Mouse (Mus musculus): ENCODE data around the gene G3bp2. TPM values are rescaled to one million over a fixed set of nuclear protein-coding genes. Genes with fewer than 3 reads are reported as not detected.

G3bp2 gene
- polyA plus RNA-seq, 1 experiment from 2014 or later = 153 TPM

DNA sequence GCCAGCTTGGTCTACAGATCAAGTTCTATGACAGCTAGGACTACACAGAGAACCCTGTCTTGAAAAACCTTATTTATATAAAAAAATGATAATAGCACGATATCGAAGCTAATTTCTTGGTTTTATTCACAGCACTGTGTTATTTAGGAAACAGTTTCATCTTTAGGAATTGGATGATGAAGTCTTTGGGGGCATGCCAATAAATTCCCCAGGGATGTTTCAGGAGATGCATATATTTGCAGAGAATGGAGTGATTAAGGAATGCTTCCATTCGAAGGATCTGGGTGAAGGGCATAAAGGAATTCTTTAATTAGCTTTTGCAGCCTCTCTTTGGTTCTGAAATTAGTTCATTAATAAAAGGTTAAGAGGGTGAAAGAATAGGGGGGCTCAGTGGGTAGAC, 41.9 kb upstream of the G3bp2 start:
- 84% methylated on average over 3 of the region's 3 CpGs for WGBS
- H3K9ac ChIP-seq (ENCODE audit: low read depth, low read length) = no peak overlapping the region
- H3K36me3 ChIP-seq (ENCODE audit: control insufficient read depth, insufficient read depth, low read length) = 0 out of 2 replicates have a peak, but pooled peaks cover 6% of the 10 kb centered on the region
- H3K4me3 ChIP-seq (ENCODE audit: low read depth, low read length) = no peak overlapping the region
- no peak overlapping the region for H3K27ac ChIP-seq (replicated peaks; ENCODE audit: low read depth, low read length)
- H3K9me3 ChIP-seq (ENCODE audit: control insufficient read depth, low read length) = 0 out of 2 replicates have a peak, but pooled peaks cover 4% of the 10 kb centered on the region
- no peak for ATAC-seq (ENCODE audit: low read depth)
- DNase-seq (ENCODE audit: low spot score) = no peak
- no peaks in the 10 kb centered on the region for H3K27me3 ChIP-seq (replicated peaks; ENCODE audit: control insufficient read depth, insufficient read depth, low read length)
- no peak overlapping the region for H3K4me2 ChIP-seq (ENCODE audit: low read depth, low read length)
- H3K4me1 ChIP-seq (ENCODE audit: control insufficient read depth, insufficient read depth, low read length) = peaks cover 28% of the 10 kb centered on the region; the same call in 1 of the 2 replicates

DNA sequence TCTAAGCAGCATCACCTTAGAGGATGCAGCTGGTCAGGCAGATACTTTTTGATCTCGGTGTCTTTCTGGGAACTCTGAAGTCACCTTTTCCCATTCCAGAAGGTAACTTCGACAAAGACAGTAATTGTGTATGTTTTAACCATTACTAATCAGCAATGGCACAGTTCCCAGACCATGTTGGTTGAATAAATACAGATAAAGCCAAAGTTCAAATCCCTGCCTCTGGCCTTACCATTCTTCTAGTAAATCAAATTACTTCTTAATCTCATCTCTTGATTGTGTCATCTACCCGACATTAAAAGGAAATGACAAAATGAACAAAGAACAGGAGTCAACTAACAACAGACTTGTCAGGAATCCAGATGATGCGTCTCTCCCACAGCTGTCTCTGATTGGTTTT, 38.1 kb upstream of the G3bp2 start:
- Histone ChIP-seq H3K27me3 (replicated peaks; ENCODE audit: control insufficient read depth, insufficient read depth, low read length) (no peaks in the 10 kb centered on the region), H3K4me3 (ENCODE audit: low read depth, low read length) (no peak overlapping the region), H3K4me1 (ENCODE audit: control insufficient read depth, insufficient read depth, low read length) (no peaks in the 10 kb centered on the region), H3K4me2 (ENCODE audit: low read depth, low read length) (no peak overlapping the region), H3K9me3 (ENCODE audit: control insufficient read depth, low read length) (0 out of 2 replicates have a peak, but pooled peaks cover 4% of the 10 kb centered on the region), H3K27ac (replicated peaks; ENCODE audit: low read depth, low read length) (no peak overlapping the region), H3K9ac (ENCODE audit: low read depth, low read length) (no peak overlapping the region), H3K36me3 (ENCODE audit: control insufficient read depth, insufficient read depth, low read length) (0 out of 2 replicates have a peak, but pooled peaks cover 6% of the 10 kb centered on the region)
- 72% methylated on average over 4 of the region's 4 CpGs for WGBS
- DNase-seq (ENCODE audit: low spot score) = no peak
- no peak for ATAC-seq (ENCODE audit: low read depth)

- H3K27me3 ChIP-seq (replicated peaks; ENCODE audit: control insufficient read depth, insufficient read depth, low read length) = no peaks in the 10 kb centered on the region
- no peak overlapping the region for H3K4me3 ChIP-seq (ENCODE audit: low read depth, low read length)
- ATAC-seq (ENCODE audit: low read depth) (peak; percentile 75), DNase-seq (ENCODE audit: low spot score) (peak; percentile 81)
- H3K4me2 ChIP-seq (ENCODE audit: low read depth, low read length) = no peak overlapping the region
- no peak overlapping the region for H3K9ac ChIP-seq (ENCODE audit: low read depth, low read length)
- H3K4me1 ChIP-seq (ENCODE audit: control insufficient read depth, insufficient read depth, low read length) = no peaks in the 10 kb centered on the region
- H3K36me3 ChIP-seq (ENCODE audit: control insufficient read depth, insufficient read depth, low read length) = 0 out of 2 replicates have a peak, but pooled peaks cover under 1% of the 10 kb centered on the region
- H3K9me3 ChIP-seq (ENCODE audit: control insufficient read depth, low read length) = 0 out of 2 replicates have a peak, but pooled peaks cover 2% of the 10 kb centered on the region
- no peak overlapping the region for H3K27ac ChIP-seq (replicated peaks; ENCODE audit: low read depth, low read length)
- 57% methylated on average over 12 of the region's 12 CpGs for WGBS
Measured at GRCm38 (mm10) chr5:92117823-92118403, 34.4 kb upstream of the G3bp2 start.

GRCm38 (mm10) chr5:92114939-92115338, 31.4 kb upstream of the G3bp2 start:
- H3K27me3 ChIP-seq (replicated peaks; ENCODE audit: control insufficient read depth, insufficient read depth, low read length) = no peaks in the 10 kb centered on the region
- H3K27ac ChIP-seq (replicated peaks; ENCODE audit: low read depth, low read length) = no peak overlapping the region
- H3K36me3 ChIP-seq (ENCODE audit: control insufficient read depth, insufficient read depth, low read length) = no peaks in the 10 kb centered on the region
- ATAC-seq (ENCODE audit: low read depth) = no peak
- 95% methylated on average over 2 of the region's 2 CpGs for WGBS
- H3K4me2 ChIP-seq (ENCODE audit: low read depth, low read length) = no peak overlapping the region
- H3K4me3 ChIP-seq (ENCODE audit: low read depth, low read length) = no peak overlapping the region
- H3K9ac ChIP-seq (ENCODE audit: low read depth, low read length) = no peak overlapping the region
- H3K9me3 ChIP-seq (ENCODE audit: control insufficient read depth, low read length) = no peaks in the 10 kb centered on the region
- DNase-seq (ENCODE audit: low spot score) = no peak
- no peaks in the 10 kb centered on the region for H3K4me1 ChIP-seq (ENCODE audit: control insufficient read depth, insufficient read depth, low read length)

GRCm38 (mm10) chr5:92114223-92114622, 30.7 kb upstream of the G3bp2 start:
- Histone ChIP-seq H3K4me1 (ENCODE audit: control insufficient read depth, insufficient read depth, low read length) (no peaks in the 10 kb centered on the region), H3K4me3 (ENCODE audit: low read depth, low read length) (no peak overlapping the region), H3K4me2 (ENCODE audit: low read depth, low read length) (no peak overlapping the region), H3K9ac (ENCODE audit: low read depth, low read length) (no peak overlapping the region), H3K9me3 (ENCODE audit: control insufficient read depth, low read length) (no peaks in the 10 kb centered on the region), H3K27me3 (replicated peaks; ENCODE audit: control insufficient read depth, insufficient read depth, low read length) (no peaks in the 10 kb centered on the region), H3K27ac (replicated peaks; ENCODE audit: low read depth, low read length) (no peak overlapping the region), H3K36me3 (ENCODE audit: control insufficient read depth, insufficient read depth, low read length) (no peaks in the 10 kb centered on the region)
- DNase-seq (ENCODE audit: low spot score) (no peak), ATAC-seq (ENCODE audit: low read depth) (no peak)
- 84% methylated on average over 6 of the region's 6 CpGs for WGBS

DNA sequence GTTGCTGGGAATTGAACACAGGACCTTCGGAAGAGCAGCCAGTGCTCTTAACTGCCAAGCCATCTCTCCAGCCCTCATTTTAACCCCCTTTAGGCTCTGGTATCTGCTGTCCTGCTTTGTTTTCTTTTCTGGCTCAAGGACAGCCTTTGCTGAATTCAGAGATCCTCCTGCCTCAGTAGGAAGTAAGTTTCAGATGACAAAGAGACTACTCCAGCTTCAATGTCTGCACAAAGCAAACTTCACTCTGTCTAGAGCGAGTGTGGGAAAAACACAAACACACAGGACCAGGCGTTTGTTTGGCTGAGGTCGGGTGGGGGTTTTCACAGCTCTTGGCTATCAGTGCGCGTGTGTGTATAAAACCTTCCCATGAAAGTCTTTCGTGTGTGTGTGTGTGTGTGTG, 30.0 kb upstream of the G3bp2 start:
- Histone ChIP-seq H3K4me1 (ENCODE audit: control insufficient read depth, insufficient read depth, low read length) (no peaks in the 10 kb centered on the region), H3K27me3 (replicated peaks; ENCODE audit: control insufficient read depth, insufficient read depth, low read length) (no peaks in the 10 kb centered on the region), H3K4me3 (ENCODE audit: low read depth, low read length) (no peak overlapping the region), H3K9ac (ENCODE audit: low read depth, low read length) (no peak overlapping the region), H3K4me2 (ENCODE audit: low read depth, low read length) (no peak overlapping the region), H3K9me3 (ENCODE audit: control insufficient read depth, low read length) (no peaks in the 10 kb centered on the region), H3K36me3 (ENCODE audit: control insufficient read depth, insufficient read depth, low read length) (no peaks in the 10 kb centered on the region), H3K27ac (replicated peaks; ENCODE audit: low read depth, low read length) (no peak overlapping the region)
- WGBS = 89% methylated on average over 7 of the region's 7 CpGs
- ATAC-seq (ENCODE audit: low read depth) (no peak), DNase-seq (ENCODE audit: low spot score) (no peak)

- Histone ChIP-seq H3K9me3 (ENCODE audit: control insufficient read depth, low read length) (no peaks in the 10 kb centered on the region), H3K36me3 (ENCODE audit: control insufficient read depth, insufficient read depth, low read length) (no peaks in the 10 kb centered on the region), H3K4me2 (ENCODE audit: low read depth, low read length) (peak overlapping the region; percentile 43), H3K9ac (ENCODE audit: low read depth, low read length) (0 out of 2 replicates have a peak overlapping the region, but pooled peaks have one; percentile 26), H3K27ac (replicated peaks; ENCODE audit: low read depth, low read length) (no peak overlapping the region), H3K4me1 (ENCODE audit: control insufficient read depth, insufficient read depth, low read length) (no peaks in the 10 kb centered on the region), H3K4me3 (ENCODE audit: low read depth, low read length) (peak overlapping the region; percentile 10), H3K27me3 (replicated peaks; ENCODE audit: control insufficient read depth, insufficient read depth, low read length) (no peaks in the 10 kb centered on the region)
- ATAC-seq (ENCODE audit: low read depth) (0 out of 2 replicates have a peak, but pooled peaks have one; percentile 18), DNase-seq (ENCODE audit: low spot score) (peak; percentile 50)
- WGBS = 2% methylated on average over 10 of the region's 10 CpGs
Measured at GRCm38 (mm10) chr5:92112585-92112984, 29.1 kb upstream of the G3bp2 start.

GRCm38 (mm10) chr5:92112175-92112574, 28.7 kb upstream of the G3bp2 start:
- DNase-seq (ENCODE audit: low spot score) = no peak
- no peak overlapping the region for H3K9ac ChIP-seq (ENCODE audit: low read depth, low read length)
- no peaks in the 10 kb centered on the region for H3K27me3 ChIP-seq (replicated peaks; ENCODE audit: control insufficient read depth, insufficient read depth, low read length)
- H3K4me1 ChIP-seq (ENCODE audit: control insufficient read depth, insufficient read depth, low read length) = no peaks in the 10 kb centered on the region
- no peaks in the 10 kb centered on the region for H3K9me3 ChIP-seq (ENCODE audit: control insufficient read depth, low read length)
- H3K36me3 ChIP-seq (ENCODE audit: control insufficient read depth, insufficient read depth, low read length) = no peaks in the 10 kb centered on the region
- H3K4me3 ChIP-seq (ENCODE audit: low read depth, low read length) = peak overlapping the region; percentile 10
- H3K27ac ChIP-seq (replicated peaks; ENCODE audit: low read depth, low read length) = no peak overlapping the region
- H3K4me2 ChIP-seq (ENCODE audit: low read depth, low read length) = peak overlapping the region; percentile 43
- no peak for ATAC-seq (ENCODE audit: low read depth)
- 6% methylated on average over 6 of the region's 6 CpGs for WGBS

DNA sequence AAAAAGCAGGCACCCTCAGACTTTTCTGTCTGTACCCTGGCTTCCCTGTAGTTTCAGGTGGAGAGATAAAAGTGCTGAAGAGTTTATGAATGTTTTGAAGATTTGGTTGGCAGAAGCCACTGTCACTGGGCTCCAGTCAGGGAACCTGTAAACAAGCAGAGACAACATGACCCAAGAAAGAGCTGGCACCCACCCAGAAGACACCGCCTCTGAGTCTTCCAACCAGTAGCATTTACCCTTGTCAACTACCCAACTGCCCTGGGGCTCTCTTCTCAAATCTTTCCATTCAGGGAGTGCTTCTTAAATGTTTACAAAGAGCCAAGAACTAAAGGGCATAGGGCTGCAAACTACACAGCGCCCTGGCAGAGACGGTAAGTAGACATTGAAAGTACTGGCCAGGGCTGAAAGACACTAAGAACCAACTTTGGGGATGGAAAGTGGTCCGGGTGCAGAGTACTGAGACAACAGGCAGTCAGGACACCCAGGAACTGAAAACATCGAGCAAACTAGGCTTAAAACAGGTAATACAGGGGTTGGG, 27.4 kb upstream of the G3bp2 start:
- Histone ChIP-seq H3K9ac (ENCODE audit: low read depth, low read length) (no peak overlapping the region), H3K9me3 (ENCODE audit: control insufficient read depth, low read length) (no peaks in the 10 kb centered on the region), H3K27ac (replicated peaks; ENCODE audit: low read depth, low read length) (no peak overlapping the region), H3K4me3 (ENCODE audit: low read depth, low read length) (no peak overlapping the region), H3K4me1 (ENCODE audit: control insufficient read depth, insufficient read depth, low read length) (0 out of 2 replicates have a peak, but pooled peaks cover 4% of the 10 kb centered on the region), H3K36me3 (ENCODE audit: control insufficient read depth, insufficient read depth, low read length) (no peaks in the 10 kb centered on the region), H3K27me3 (replicated peaks; ENCODE audit: control insufficient read depth, insufficient read depth, low read length) (no peaks in the 10 kb centered on the region), H3K4me2 (ENCODE audit: low read depth, low read length) (no peak overlapping the region)
- DNase-seq (ENCODE audit: low spot score) (no peak), ATAC-seq (ENCODE audit: low read depth) (no peak)
- 85% methylated on average over 5 of the region's 5 CpGs for WGBS

All from embryonic facial prominence, embryonic 14.5 days (tissue).